Mouse (Mus musculus) G1E (cell line): ENCODE measurements at regions not wholly inside any gene's neighbourhood (a gene's known extent, or its start where the extent isn't known, plus 50 kb on each side); places are given as distances from the start of the nearest gene placed in this dataset.

Experiments
- ATAC-seq: 2 replicates; pipeline ENCODE4 v1.8.0; 2016; ENCODE audit warnings: mild to moderate bottlenecking; ENCODE audit not compliant: insufficient number of reproducible peaks, poor library complexity, low FRiP score, severe bottlenecking; ENCODE audit errors: extremely low read depth
- DNase-seq: peaks from one replicate; pipeline ENCODE4 v3.0.0; 2012; ENCODE audit warnings: low spot score
- H3K27me3 ChIP-seq: 2 replicates; pipeline ENCODE4 v1.6.1; 2012; ENCODE audit warnings: mild to moderate bottlenecking, low read length, inconsistent platforms; ENCODE audit not compliant: insufficient read depth
- H3K36me3 ChIP-seq: replicated peaks from 2 replicates; pipeline ENCODE3; 2012; ENCODE audit warnings: mild to moderate bottlenecking, inconsistent platforms
- H3K4me1 ChIP-seq: 2 replicates; pipeline ENCODE4 v1.6.1; 2012; ENCODE audit warnings: low read depth, low read length, inconsistent platforms, mixed read lengths; ENCODE audit not compliant: insufficient read depth
- H3K4me3 ChIP-seq: 2 replicates; pipeline ENCODE4 v1.5.1; 2012; ENCODE audit warnings: low read depth, mild to moderate bottlenecking, inconsistent platforms, low read length, moderate library complexity, mixed read lengths
- H3K9me3 ChIP-seq: replicated peaks from 2 replicates; pipeline ENCODE4 v1.6.1; 2012; ENCODE audit warnings: inconsistent platforms
- CTCF ChIP-seq: IDR thresholded peaks from 2 replicates; pipeline ENCODE4 v1.5.1; 2012; ENCODE audit warnings: low read depth, low read length, inconsistent platforms, mixed read lengths
- GATA1 ChIP-seq: IDR thresholded peaks from 2 replicates; pipeline ENCODE4 v1.6.1; 2012; ENCODE audit warnings: borderline replicate concordance, low read length, inconsistent platforms, mixed read lengths
- GATA2 ChIP-seq: IDR thresholded peaks from 2 replicates; pipeline ENCODE4 v1.6.1; 2012; ENCODE audit warnings: low read depth, low read length, inconsistent platforms, borderline replicate concordance
- POLR2AphosphoS5 ChIP-seq: IDR thresholded peaks from 2 replicates; pipeline ENCODE4 v1.6.1; 2012; ENCODE audit warnings: low read depth, low read length, inconsistent platforms; ENCODE audit not compliant: insufficient replicate concordance
- TAL1 ChIP-seq: conservative IDR thresholded peaks from 2 replicates; pipeline ENCODE4 v1.6.1; 2012; ENCODE audit warnings: low read depth, low read length, inconsistent platforms, mixed read lengths

GRCm38 (mm10) chr6:51145863-51146262 lies 286.6 kb upstream of the Nfe2l3 start:
- peaks cover 10% of the 10 kb centered on the region for H3K27me3 ChIP-seq
- H3K4me1 ChIP-seq: no peaks in the 10 kb centered on the region
- TF ChIP-seq POLR2AphosphoS5 (no peak), TAL1 (no peak), GATA2 (no peak), GATA1 (no peak), CTCF (no peak)
- no peak overlapping the region for H3K4me3 ChIP-seq
- ATAC-seq (no peak), DNase-seq (no peak)
- H3K36me3 ChIP-seq: no peaks in the 10 kb centered on the region
- no peaks in the 10 kb centered on the region for H3K9me3 ChIP-seq

DNA sequence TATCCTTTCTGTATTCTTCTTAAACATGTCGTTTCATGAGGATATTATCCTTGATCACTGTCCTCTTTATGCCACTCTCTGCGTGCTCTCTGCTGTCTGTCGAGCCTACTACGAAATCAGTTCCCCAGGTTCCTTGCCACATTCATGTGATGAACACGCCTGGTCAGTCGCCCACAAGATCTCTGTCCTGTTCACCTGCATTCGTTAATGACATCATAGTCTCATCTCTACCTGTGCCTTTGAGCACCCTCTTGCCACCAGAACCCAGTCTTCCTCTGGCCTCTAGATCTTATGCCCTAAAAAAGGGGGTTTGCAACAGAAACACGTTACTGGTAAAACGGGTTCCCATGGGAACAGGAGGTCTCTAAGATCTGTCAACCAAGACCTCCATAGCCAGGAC lies 283.6 kb upstream of the Nfe2l3 start:
- Histone ChIP-seq H3K4me1 (no peaks in the 10 kb centered on the region), H3K9me3 (no peaks in the 10 kb centered on the region), H3K36me3 (no peaks in the 10 kb centered on the region), H3K27me3 (peaks cover 13% of the 10 kb centered on the region), H3K4me3 (no peak overlapping the region)
- no peak for ATAC-seq
- TF ChIP-seq GATA1: no peak
- no peak for TF ChIP-seq POLR2AphosphoS5
- no peak for TF ChIP-seq GATA2
- no peak for TF ChIP-seq TAL1
- no peak for TF ChIP-seq CTCF
- DNase-seq: no peak

- peaks cover 13% of the 10 kb centered on the region for H3K27me3 ChIP-seq
- no peaks in the 10 kb centered on the region for H3K4me1 ChIP-seq
- no peak for ATAC-seq
- no peak for DNase-seq
- no peaks in the 10 kb centered on the region for H3K36me3 ChIP-seq
- no peak for TF ChIP-seq TAL1
- TF ChIP-seq GATA2: no peak
- TF ChIP-seq GATA1: no peak
- H3K9me3 ChIP-seq: no peaks in the 10 kb centered on the region
- H3K4me3 ChIP-seq: no peak overlapping the region
Measured at GRCm38 (mm10) chr6:51150066-51150465, 282.4 kb upstream of the Nfe2l3 start.

DNA sequence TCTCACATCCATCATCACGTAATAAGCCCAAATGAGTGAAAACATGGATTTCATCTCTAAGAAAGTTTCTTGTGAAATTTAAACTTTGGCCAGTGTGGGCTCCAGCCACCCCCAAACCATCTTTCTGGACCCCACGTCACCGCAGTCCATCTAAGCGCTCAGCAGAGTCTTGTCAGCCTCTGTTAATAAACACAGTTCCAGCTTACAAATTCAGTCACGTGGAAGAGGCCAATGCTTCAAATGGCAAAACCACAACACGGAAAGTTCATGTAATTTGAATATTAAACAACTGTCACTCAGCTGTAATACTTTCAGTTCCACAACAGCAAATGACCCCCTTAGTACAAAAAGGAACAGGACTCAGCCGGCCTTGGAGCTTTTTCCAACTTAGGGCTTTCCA lies 282.0 kb upstream of the Nfe2l3 start:
- ATAC-seq (no peak), DNase-seq (no peak)
- H3K36me3 ChIP-seq: no peaks in the 10 kb centered on the region
- no peak overlapping the region for H3K4me3 ChIP-seq
- peaks cover 13% of the 10 kb centered on the region for H3K27me3 ChIP-seq
- H3K4me1 ChIP-seq: no peaks in the 10 kb centered on the region
- no peaks in the 10 kb centered on the region for H3K9me3 ChIP-seq
- TF ChIP-seq POLR2AphosphoS5 (no peak), CTCF (no peak), TAL1 (no peak), GATA1 (no peak), GATA2 (no peak)

- Histone ChIP-seq H3K27me3 (peaks cover 13% of the 10 kb centered on the region), H3K36me3 (no peaks in the 10 kb centered on the region), H3K4me1 (no peaks in the 10 kb centered on the region), H3K4me3 (no peak overlapping the region), H3K9me3 (no peaks in the 10 kb centered on the region)
- no peak for TF ChIP-seq GATA1
- TF ChIP-seq CTCF: no peak
- TF ChIP-seq TAL1: no peak
- TF ChIP-seq GATA2: no peak
- no peak for TF ChIP-seq POLR2AphosphoS5
- DNase-seq (no peak), ATAC-seq (no peak)
Measured at GRCm38 (mm10) chr6:51150916-51151315, 281.6 kb upstream of the Nfe2l3 start.

- ATAC-seq (no peak), DNase-seq (no peak)
- Histone ChIP-seq H3K4me1 (no peaks in the 10 kb centered on the region), H3K9me3 (no peaks in the 10 kb centered on the region), H3K4me3 (no peak overlapping the region), H3K27me3 (peaks cover 7% of the 10 kb centered on the region; the same call in 1 of the 2 replicates), H3K36me3 (no peaks in the 10 kb centered on the region)
- no peak for TF ChIP-seq GATA2
- TF ChIP-seq GATA1: no peak
- no peak for TF ChIP-seq CTCF
- TF ChIP-seq TAL1: no peak
- no peak for TF ChIP-seq POLR2AphosphoS5
Measured at GRCm38 (mm10) chr6:51156836-51157370, 275.6 kb upstream of the Nfe2l3 start.
